Mouse (Mus musculus): ENCODE data around the gene Zc3h4.
A peak's percentile ranks its signal among the peaks of the same experiment; 100 is the strongest.
"Not testable (repeated sequence)": the region's sequence is repeated elsewhere in the genome, so short reads cannot be mapped to it uniquely, and the experiment has no call there.

Gene Zc3h4

DNA sequence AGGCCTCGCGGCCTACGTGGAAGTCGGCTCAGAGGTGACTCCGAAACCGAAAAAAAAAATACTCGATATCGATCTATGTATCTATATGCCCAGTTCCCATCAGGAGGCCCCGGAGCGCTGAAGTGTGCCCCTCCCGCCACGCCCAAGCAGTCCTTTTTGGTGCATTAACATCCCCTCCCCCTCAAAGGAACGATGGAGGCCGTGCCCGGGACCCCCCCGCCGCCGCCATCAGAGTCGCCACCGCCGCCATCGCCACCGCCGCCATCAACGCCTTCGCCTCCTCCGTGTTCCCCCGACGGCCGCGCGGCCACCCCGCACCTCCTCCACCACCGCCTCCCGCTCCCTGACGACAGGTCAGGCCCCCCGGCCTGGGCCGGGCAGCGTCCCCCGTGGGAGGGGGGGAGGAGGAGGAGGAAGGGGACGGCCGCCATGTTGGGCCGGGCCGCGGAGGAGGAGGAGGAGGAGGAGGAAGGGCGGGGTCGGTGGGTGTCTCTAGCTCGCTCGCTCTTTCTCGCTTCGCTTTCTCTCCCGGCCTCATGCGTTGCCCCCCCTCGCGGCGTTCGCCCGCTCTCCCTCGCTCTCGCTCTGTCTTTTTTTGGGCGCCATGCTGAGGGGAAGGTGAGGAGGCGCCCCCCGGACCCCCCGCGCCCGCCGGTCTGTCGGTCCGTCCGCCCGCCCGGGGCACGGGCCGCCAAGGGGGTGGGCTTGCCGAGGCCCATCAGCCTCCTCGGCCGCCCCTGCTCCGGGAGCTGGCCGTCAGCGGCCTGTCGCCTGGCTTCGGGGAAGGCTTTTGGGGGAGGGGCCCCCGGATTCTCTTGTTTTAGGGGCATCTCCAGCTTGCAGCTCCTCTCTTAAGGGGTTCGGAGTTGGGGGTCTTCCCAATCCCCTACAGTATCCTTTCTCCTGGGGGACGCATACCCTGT, at the start of gene Zc3h4:
Gene Zc3h4, plus strand, starts transcription at position 222 of the 923 bp plus-strand sequence.
- peak; percentile 93 for DNase-seq

- no peak for DNase-seq
Observed at GRCm38 (mm10) chr7:16355854-16356594, 44.7 kb upstream of the Zc3h4 start.

DNA sequence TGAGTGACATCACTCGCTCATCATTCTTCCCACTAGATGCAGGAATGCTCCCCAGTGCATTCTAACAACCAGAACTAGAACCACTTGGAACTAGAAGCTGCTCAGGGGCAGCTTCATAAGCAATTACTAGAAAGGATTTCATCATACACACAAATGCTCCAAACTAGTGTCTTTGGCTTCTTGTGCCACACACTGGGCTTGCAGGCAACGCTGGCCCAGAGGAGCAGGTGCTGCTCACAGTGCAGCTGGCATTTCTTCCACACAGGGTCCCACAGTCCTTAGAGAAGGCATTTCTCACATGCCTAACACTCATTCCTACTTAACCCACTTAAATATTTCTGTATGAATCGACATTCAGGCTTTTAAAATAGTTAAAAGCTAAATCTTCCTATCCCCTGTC, 43.1 kb upstream of the Zc3h4 start:
- no peak for DNase-seq

- peak; percentile 21 for DNase-seq
Observed at GRCm38 (mm10) chr7:16364319-16364718, 36.4 kb upstream of the Zc3h4 start.

DNA sequence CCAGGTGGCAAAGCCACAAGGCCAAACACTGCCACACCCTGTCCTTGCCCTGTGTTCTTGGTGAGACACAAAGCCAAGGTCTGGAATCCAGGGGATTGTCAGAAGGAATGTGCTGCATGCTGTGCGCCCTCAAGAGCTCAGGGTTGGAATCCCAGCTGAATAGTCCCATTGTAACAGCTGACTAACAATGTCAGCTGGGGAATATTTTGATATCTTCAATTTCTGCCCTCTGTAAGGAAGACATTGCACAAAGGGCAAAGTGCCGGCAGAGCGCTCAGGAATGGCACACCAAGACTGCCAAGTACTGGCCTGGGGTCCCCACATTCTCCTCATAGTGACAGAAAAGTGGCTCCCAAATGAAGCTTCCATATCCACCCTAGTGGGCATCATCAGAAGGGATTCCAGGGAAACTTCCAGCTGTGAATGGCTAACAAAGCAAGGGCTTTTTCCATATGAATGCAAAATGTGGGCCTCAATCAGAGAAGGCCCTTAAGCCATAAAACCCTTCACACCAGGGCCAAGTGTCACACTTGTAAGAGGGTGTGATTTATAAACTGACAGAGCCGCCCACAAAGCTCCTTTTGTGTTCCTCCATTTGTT, 35.7 kb upstream of the Zc3h4 start:
- DNase-seq, result peak; percentile 23

- DNase-seq, result no peak
Observed at GRCm38 (mm10) chr7:16366133-16366646, 34.5 kb upstream of the Zc3h4 start.

DNA sequence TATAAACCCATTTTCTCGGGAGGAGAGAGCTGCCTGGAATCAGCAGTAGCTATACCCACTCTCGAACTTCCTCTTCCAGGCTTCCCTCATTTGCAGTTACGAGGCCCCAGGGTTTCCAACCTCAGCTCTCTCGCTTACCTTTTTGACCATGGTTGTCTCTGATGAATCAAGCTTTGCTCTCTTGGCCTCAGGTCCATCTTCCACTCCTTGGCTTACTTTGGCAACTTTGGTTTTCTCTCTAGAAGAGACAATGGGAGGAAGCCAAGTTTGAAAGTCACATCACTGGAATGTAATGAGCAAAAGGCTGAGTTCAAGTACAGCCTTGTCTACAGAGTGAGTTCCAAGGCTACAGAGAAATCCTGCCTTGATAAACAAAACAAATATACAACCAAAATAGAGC, 34.0 kb upstream of the Zc3h4 start:
- no peak for DNase-seq

DNA sequence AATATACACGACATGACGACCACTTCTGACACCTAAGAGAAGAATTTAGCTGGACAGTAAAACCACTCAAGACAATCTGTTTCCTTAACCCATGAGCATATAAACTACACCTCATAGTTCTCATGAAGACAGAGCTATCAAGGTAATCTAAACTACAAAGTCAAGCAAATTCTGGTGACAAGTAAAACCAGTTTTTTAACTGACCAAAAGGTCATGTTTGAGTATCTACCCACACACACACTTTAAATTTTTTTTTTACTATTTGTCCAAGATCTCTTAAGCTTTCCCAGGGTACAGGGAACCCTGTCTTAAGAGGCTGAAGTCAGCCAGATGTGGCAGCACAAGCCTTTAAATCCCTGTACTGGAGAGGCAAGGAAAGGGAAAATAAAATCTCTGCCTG, 31.9 kb upstream of the Zc3h4 start:
- DNase-seq, result no peak

DNA sequence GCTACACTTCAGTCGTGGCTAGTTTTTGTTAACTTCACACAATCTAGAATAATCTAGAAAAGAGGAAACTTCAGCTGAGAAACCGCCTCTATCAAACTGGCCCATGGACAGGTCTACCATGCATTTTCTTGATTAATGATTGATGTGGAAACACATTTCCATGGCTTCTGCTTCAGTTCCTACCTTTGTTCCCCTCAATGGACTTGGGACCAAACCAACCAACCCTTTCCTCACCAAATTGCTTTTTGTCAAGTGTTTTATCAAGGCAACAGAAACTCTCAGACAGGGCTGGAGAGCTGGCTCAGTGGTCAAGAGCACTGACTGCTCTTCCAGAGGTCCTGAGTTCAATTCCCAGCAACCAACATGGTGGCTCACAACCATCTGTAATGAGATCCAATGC, 30.1 kb upstream of the Zc3h4 start:
- DNase-seq, result peak; percentile 50

- no peak for DNase-seq
Observed at GRCm38 (mm10) chr7:16373719-16374118, 27.0 kb upstream of the Zc3h4 start.

DNA sequence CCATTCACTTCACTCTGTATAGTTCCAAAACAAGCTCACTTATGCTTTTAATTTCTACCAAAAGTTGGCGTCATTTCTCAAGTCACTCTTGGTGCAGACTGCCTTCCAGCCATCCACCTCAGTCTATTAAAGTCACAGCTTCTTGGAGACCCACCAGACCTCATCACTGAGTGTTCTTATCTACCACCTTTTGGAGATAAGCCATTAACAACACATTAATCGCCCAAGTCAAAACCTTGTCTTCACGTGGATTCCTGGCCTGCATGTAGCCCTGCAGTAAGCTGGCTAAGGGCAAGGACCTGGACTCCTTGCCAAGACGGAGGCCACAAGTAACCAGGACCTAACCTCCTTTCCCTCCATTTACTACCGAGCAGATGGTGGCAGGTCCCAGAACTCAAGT, 25.7 kb upstream of the Zc3h4 start:
- DNase-seq, result no peak

DNA sequence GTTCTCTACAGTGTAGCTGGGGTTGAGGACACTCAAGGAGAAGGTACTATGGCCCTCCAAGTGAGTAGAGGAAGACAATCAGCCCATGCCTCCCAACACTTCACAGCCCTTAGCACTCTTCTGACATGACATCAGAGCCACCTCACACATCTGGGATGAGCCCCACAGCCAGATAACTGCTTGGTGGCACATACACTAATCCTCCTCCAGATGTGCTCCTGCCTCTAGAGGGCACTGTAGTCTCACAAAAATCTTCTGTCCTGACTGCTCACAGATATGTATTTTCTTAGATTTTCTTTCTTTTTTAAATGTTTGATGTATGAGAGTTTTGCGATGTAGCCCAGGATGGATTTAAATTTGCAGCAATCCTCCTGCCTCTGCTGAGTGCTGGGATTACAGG, 24.2 kb upstream of the Zc3h4 start:
- peak; percentile 53 for DNase-seq

- peak; percentile 98 for DNase-seq
Observed at GRCm38 (mm10) chr7:16387160-16388041, 13.3 kb upstream of the Zc3h4 start, which contains the start of gene Sae1. Sae1 (minus strand) TSS chr7:16387806.

DNA sequence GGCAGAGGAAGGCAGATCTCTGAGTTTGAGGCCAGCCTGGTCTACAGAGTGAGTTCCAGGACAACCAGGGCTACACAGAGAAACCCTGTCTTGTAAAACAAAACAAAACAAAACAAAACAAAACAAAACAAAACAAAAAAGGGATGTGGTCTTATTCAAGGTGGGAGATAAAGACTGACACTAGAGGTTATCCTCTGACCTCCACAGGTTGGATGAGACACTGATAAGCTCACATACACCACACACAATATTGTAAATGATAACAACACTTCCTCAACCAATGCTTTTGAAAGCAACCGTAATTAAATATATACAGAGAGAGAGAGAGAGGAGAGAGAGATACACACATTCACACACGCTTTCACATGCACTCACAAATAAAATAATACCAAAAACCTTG, 10.8 kb upstream of the Zc3h4 start:
- not testable (repeated sequence) for DNase-seq

- no peak for DNase-seq
Observed at GRCm38 (mm10) chr7:16392923-16393322, 7.8 kb upstream of the Zc3h4 start.

- DNase-seq, result peak; percentile 72
Observed at GRCm38 (mm10) chr7:16395944-16396343, 4.8 kb upstream of the Zc3h4 start.

DNA sequence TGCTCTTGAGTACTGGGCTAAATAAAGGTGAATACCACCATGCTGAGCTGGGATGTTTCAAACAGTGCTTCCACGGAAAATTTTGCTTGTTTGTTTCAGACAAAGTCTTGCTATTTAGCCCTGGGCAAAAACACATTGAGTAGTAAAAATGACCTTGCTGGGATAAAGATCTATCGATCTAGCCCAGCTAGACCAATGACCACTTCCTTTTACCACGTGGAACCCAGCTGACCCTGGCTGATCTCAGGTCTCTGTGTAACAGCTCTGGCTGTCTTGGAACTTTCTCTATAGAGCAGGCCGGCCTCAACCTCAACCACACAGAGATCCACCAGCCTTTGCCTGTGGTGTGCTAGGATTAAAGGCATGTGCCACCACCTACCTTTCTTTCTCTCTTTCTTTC, 3.2 kb upstream of the Zc3h4 start:
- DNase-seq, result no peak

GRCm38 (mm10) chr7:16398387-16399050, 2.2 kb upstream of the Zc3h4 start:
- DNase-seq, result no peak

GRCm38 (mm10) chr7:16399098-16399819, 1.5 kb upstream of the Zc3h4 start:
- DNase-seq, result peak; percentile 95

DNA sequence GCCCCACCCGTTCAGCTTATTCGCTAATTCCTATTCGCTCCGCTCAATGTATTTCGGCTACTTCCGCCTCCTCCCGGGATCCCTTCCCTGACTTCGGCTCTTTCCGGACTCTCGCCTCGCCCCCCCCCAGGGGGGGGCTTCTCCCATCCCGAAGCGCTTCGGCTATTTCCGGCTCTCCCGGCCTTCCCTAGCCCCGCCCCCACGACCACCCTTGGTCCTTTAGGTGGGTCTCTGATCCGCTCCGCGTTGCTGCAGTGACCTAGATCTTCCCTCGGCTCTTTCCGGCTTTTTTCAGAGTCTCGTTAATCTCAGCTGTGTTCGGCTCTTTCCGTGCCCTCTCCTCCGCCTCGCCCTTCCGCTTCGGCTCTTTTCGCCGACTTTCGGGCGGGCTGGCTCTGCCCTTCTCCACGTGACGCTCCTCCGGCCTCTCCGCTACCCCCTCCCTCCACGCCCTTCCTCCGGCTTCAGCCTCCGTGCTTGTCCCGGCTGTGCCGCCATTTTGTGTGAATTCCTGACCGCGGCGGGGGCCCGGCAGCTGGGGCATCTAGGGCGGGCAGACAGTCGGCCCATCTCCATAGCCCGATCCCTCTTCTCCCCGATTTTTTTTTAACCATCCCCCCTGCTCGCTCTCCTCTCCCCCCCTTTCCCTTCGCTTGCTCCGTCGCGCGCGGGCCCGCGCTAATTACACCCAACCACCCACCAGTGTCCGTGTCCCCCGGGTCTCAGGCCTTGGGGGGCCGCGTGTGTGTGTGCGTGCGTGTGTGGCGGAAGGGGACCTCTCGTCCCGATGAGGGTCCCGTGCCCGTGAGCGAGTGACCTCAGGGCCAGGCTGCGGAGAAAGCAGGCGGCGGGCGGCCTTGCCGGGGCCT, 656 bp upstream of the Zc3h4 start:
- peak; percentile 99 for DNase-seq

Data from kidney, postnatal 14 days (tissue).